Mouse (Mus musculus) liver, embryonic 15.5 days (tissue): ENCODE measurements around the gene Inpp4a. TPM values are rescaled to one million over a fixed set of nuclear protein-coding genes. Genes with fewer than 3 reads are reported as not detected.

Experiments used
- ATAC-seq: fragments of 200-750 bp; cut with Nextera tagmentation; 2 replicates; pipeline ENCODE4 v1.8.0; 2017; ENCODE audit warnings: moderate number of reproducible peaks, mild to moderate bottlenecking, moderate library complexity; ENCODE audit not compliant: insufficient read depth
- H3K27ac ChIP-seq: fragments of 300-500 bp; sonication (generic); replicated peaks from 2 replicates; pipeline ENCODE4 v1.5.1; 2015; ENCODE audit warnings: mild to moderate bottlenecking, inconsistent platforms
- H3K27me3 ChIP-seq: fragments of 300-500 bp; sonication (generic); 2 replicates; pipeline ENCODE4 v1.6.1; 2015; ENCODE audit warnings: mild to moderate bottlenecking, inconsistent platforms
- H3K36me3 ChIP-seq: fragments of 300-500 bp; sonication (generic); replicated peaks from 2 replicates; pipeline ENCODE4 v1.6.1; 2015; ENCODE audit warnings: moderate library complexity, mild to moderate bottlenecking, inconsistent platforms
- H3K4me1 ChIP-seq: fragments of 300-500 bp; sonication (generic); replicated peaks from 2 replicates; pipeline ENCODE4 v1.6.1; 2015; ENCODE audit warnings: inconsistent platforms
- H3K4me2 ChIP-seq: fragments of 300-500 bp; sonication (generic); 2 replicates; pipeline ENCODE4 v1.6.1; 2015; ENCODE audit warnings: moderate library complexity, mild to moderate bottlenecking, inconsistent platforms
- H3K4me3 ChIP-seq: fragments of 300-500 bp; sonication (generic); replicated peaks from 2 replicates; pipeline ENCODE4 v1.5.1; 2015; ENCODE audit warnings: mild to moderate bottlenecking, inconsistent platforms
- H3K9ac ChIP-seq: fragments of 300-500 bp; sonication (generic); 2 replicates; pipeline ENCODE4 v1.6.1; 2015; ENCODE audit warnings: moderate library complexity, mild to moderate bottlenecking, inconsistent platforms
- H3K9me3 ChIP-seq: fragments of 300-500 bp; sonication (generic); replicated peaks from 2 replicates; pipeline ENCODE4 v1.6.1; 2016; ENCODE audit warnings: inconsistent platforms
- WGBS: fragments of 180-500 bp; shearing (Covaris S2); methylation state at CpG from one replicate; pipeline ENCODE4 v1.1.7; 2015; ENCODE audit warnings: mixed read lengths; ENCODE audit not compliant: insufficient replicate concordance; 5-methylcytosine and 5-hydroxymethylcytosine counted together
- polyA plus RNA-seq: library from polyadenylated mRNA; unstranded; fragments of >200 nt; fragmentation: Nextera tagmentation; extraction: Ambion mirVana; gene quantifications from 2 replicates; pipeline ENCODE4 v1.2.1, GENCODE M21; 2015

Inpp4a gene
- polyA plus RNA-seq, 1 experiment from 2014 or later = 4.4 TPM

DNA sequence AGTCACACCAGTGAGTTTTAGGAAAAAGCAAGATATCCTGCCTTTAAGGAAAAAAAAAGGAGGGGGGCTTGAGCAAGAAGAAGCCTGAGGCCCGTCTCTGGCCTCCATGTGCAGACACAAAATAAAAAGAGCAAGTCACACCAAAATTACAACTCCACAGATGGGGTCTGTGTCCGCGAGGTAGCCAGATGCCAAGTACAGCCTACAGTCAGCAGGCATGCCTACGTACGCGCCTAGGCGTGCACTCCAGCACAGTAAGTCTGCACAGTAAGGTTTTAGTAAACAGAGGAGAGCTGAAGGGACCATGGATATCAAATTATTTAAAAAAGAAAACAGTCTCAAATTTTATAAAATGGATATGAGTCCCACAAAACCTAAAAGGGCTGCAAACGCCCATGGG lies 151.6 kb downstream of the Inpp4a start:
- H3K27ac ChIP-seq = no peak overlapping the region
- no peaks in the 10 kb centered on the region for H3K4me1 ChIP-seq
- no peaks in the 10 kb centered on the region for H3K36me3 ChIP-seq
- H3K9ac ChIP-seq = no peak overlapping the region
- no peak overlapping the region for H3K4me3 ChIP-seq
- H3K27me3 ChIP-seq = no peaks in the 10 kb centered on the region
- H3K4me2 ChIP-seq = no peak overlapping the region
- ATAC-seq = no peak
- H3K9me3 ChIP-seq = no peaks in the 10 kb centered on the region
- WGBS = 77% methylated on average over 8 of the region's 8 CpGs

DNA sequence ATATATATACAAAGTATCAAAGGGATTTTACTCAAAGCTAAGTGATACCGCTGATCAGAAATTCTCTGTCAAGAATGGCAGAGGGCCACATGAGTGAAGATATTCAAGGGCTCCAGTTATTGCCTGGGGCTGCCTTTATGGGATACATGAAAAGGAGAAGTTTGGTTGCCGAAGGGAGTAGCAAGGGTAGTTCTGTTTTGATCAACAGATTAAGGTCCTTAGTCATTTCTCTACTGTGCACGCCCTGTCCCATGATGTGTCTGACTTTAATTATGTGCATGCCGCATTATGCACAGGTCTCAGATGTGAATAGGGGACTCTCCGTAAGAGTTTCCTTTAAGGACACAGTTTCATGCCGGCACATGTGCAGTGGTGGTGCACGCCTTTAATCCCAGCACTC lies 157.9 kb downstream of the Inpp4a start:
- H3K27ac ChIP-seq = no peak overlapping the region
- H3K36me3 ChIP-seq = no peaks in the 10 kb centered on the region
- no peak overlapping the region for H3K9ac ChIP-seq
- H3K27me3 ChIP-seq = no peaks in the 10 kb centered on the region
- ATAC-seq = no peak
- H3K4me2 ChIP-seq = no peak overlapping the region
- no peaks in the 10 kb centered on the region for H3K9me3 ChIP-seq
- 70% methylated on average over 7 of the region's 7 CpGs for WGBS
- H3K4me3 ChIP-seq = no peak overlapping the region
- no peaks in the 10 kb centered on the region for H3K4me1 ChIP-seq

Other genes starting within 250 kb of the Inpp4a start
- gene Cnga3, start 85.4 kb upstream of the Inpp4a start, polyA plus RNA-seq = not detected in 2 replicates
- gene Coa5, start 130.2 kb downstream of the Inpp4a start, polyA plus RNA-seq = 25.6 and 26.0 TPM in 2 replicates
- gene Unc50, start 130.3 kb downstream of the Inpp4a start, polyA plus RNA-seq = 68.6 and 70.6 TPM in 2 replicates
- gene Mgat4a, start 241.2 kb downstream of the Inpp4a start, polyA plus RNA-seq = 1.1 and 1.2 TPM in 2 replicates